Mouse (Mus musculus) erythroid progenitor cell, adult 5-6 weeks (primary cell): ENCODE data around the gene Kndc1. TPM values are rescaled to one million over a fixed set of nuclear protein-coding genes. Genes with fewer than 3 reads are reported as not detected.

ENCODE experiments used
- ATAC-seq: replicated peaks from 2 replicates; pipeline ENCODE4 v1.8.0; 2016; ENCODE audit warnings: moderate number of reproducible peaks, mild to moderate bottlenecking, moderate TSS enrichment, inconsistent platforms; ENCODE audit not compliant: poor library complexity, low FRiP score, severe bottlenecking
- total RNA-seq, 2 experiments: library from RNA; stranded (forward) in 1 of 2; stranded (reverse) in 1 of 2; fragments of 150-400 nt in 1 of 2; fragments of 186-747, 209-891 nt in 1 of 2; gene quantifications; 2 replicates each; pipeline versions ENCODE4 v1.2.3 to v1.2.4; 2015 to 2017; ENCODE audit warnings: low replicate concordance in 2 of 2

Gene Kndc1
- total RNA-seq, 2 experiments from 2014 or later: not detected

DNA sequence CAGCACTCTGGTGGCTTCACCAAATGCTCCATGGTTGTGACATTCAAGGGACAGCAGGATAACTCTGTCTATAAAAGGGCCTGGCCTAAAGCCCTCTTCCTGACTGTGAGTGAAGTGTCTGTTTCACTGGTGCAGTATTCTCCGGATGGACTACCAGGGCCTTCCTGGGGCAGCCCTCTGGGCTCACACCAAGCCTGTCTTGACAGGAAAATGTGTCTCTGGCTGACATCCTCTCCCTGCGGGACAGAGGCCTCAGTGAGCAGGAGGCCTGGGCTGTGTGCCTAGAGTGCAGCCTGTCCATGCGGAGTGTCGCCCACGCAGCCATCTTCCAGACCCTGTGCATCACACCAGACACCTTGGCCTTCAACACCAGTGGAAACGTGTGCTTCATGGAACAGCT is 6.4 kb downstream of the Kndc1 start:
- no peak for ATAC-seq

DNA sequence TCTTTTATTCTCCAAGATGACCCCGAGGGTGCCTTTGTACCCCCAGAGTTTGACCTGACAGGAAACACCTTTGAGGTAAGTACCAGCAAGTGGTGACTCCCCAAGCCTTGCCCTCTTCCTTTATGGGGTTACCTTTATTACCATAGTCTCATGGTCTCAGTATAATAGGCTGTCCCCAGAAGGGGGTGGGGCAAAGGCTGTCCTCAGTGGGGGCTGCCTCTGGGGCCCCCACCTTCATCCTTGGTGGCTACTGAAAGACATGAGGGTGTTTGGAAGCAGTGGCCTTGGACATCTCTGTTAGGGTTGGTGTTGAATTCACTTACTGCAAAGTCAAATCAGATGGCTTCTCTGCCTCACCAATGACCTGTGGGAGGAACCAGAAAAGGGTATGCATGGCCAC is 7.5 kb downstream of the Kndc1 start:
- ATAC-seq: no peak

DNA sequence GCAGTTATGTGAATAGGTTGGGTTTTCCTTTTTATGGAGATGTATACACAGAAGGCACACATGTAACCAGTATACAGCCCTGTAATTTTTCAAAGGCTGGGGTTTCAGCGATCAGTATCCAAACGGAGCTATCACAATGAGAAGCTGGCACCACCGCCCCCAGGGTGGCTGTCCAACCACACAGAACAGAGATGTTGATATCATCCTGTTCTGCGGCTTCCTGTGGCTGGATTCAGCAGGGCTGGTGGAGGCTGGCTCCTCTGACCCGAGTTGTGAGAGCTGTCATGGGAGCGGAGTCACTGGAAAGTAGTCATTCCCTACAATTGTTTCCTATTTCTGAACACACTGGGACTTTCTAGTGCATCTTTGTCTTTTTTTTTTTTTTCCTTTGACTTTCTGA is 10.8 kb downstream of the Kndc1 start:
- ATAC-seq: no peak

DNA sequence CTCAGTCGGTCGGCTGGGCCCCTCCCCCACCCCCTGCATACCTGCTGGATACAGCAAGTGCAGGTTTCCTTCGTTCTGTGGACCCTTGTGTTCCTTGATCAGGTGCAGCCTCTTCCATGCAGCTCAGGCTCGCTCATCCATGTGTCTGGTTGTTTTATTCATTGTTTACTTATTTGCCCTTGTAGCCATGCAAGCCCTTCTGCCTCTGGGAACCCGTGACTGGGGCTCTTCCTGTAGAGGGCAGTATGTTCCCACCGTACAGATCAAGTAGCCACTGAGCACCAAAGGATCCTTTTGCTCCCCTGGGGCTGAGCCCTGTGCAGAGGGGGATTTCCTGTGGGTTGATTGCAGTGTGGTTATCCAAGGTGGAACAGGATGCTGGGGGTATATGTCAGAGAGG is 11.2 kb downstream of the Kndc1 start:
- no peak for ATAC-seq

DNA sequence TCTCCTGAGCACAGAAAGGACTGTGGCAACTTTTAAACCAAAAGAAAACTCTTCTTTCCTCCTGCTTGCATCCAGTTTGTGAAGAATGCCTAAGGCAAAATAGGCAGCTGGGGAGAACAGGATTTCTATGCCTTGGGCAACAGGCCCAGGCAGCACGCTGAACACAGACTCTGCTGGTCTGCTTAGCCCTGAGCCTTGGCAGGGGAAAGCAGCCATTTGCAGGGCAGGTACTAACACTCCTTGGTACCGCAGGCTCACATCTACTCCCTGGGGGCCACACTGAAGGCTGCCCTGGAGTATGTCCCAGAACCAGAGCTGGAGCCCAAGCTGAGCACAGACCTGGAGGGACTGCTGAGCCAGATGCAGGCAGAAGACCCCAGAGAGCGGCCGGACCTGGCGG is 13.7 kb downstream of the Kndc1 start:
- ATAC-seq: no peak

DNA sequence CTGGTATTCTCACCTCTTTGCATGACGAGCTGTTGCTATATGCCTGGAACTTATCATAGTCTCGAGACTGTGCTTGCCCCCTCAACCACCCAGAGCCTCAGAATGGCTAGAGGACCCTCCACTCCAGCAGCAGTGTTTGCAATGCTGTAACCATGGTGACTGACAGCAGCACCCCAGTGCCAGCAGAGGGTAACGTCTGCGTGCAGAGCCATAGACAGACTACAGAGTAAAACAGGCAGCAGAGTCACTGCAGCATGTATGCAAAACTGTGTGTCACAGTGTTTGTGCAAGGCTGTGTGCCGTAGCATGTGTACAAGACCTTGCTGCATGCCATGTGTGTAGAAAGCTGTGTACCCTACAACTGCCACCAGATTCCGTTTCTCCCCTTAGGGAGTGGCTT is 15.0 kb downstream of the Kndc1 start:
- no peak for ATAC-seq

DNA sequence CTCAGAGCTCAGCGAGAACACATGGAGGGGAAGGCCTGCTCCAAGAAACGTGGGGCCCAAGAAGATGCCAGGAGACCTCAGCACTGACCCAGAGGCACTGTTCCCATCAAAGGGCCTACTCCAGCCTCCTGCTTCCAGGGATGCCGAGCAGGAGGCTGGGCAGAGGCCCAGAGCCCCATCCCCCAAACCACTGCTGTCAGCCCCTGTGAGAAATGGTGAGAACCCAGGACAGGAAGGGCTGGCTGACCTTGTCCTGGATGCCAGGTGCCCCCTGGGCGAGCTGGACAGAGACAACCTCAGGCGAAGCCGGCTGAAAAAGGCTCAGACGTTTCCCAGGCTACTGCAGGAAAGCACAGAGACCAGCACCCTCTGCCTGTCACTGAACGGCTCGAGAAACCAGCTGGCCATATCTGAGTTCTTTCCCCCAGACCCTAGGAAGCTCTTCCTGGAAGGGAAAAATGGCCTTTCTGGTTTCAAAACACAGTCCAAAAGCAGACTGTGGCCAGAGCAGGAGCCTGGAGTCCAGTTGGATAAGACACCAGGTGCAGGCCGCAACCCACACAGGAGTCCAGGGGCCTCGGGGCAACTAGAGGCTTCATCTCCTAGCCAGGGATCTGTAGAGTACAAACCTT is 15.8 kb downstream of the Kndc1 start:
- ATAC-seq: no peak

DNA sequence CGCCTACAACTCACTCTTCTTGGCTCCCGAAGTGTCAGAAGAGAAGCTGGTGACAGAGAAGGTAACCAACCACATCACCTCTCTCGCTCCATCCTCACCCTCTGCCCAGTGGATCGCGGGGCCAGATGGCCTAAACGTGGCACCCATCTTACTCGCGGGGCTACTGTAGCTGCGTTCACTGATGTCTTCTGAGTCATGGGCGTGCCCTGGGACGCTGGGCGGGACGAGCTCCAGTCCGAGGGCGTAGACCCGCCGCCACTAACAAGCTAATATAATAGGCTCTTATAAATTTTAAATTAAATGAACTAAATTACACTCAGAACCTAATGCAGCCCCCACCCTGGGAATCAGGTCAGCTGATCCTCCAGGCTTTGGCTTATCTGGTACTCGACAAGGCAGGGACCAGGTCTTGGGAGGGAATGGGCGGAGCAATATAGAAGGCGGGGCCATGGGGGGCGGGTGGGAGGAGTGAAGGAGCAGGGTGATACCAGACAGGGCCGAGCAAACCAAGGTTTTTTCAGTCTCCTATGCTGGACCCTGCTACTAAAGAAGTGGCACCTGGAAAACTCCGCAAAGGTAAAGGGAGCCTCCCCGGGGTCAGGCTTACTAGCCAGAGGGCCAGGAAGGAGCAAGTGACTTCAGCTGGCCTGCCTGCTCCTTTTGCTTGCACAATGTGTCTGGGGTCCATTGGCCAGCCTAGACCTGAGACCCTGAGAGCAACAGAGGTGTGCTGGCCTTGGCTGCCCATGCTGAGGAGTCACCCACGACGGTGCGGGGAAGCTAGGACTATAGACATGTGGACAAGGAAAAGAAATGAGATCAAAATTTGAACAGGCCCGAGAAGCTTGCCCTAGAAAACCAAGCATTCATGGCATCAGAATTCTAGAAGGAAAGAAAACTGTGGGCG is 19.9 kb downstream of the Kndc1 start:
- no peak for ATAC-seq

DNA sequence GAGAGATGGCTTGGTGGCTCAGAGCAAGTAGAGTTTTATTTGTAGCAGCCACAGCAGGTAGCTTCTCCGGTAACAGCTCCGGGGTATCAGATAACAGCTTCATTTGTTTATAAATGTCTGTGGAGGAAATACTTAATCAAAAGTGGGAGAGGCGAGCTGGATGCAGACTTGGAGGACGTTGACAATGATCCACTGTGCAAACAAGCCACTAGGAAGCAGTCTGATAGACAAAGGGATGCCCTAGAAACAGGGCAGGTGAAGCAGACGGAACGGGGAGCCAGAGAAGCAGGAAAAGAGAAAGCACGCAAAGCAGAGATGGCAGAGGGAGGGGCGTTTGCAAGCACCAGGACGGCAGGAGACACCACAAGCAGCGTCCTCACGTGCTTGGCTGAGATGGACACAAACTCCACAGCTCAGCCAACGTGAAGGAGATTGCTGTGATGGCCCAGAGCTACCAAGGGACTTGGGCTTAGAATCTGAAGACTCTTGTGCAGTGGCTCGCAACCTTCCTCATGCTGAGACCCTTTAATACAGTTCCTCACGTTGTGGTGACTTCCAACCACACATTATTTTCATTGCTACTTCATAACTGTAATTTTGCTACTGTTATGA is 21.3 kb downstream of the Kndc1 start:
- no peak for ATAC-seq

DNA sequence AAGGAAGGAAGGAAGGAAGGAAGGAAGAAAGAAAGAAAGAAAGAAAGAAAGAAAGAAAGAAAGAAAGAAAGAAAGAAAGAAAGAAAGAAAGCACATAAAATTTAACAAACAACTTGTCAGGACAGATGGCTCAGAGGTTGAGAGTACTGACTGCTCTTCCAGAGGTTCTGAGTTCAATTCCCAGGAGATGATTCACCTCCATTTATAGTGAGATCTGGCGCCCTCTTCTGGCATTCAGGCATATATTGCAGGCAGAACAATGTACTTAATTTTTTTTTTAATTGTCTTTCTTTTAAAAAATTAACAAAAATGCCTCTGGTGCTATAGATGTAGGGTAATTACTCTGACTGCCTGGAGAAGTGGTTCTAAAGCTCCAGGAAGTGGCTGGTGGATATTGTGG is 21.8 kb downstream of the Kndc1 start:
- no peak for ATAC-seq

DNA sequence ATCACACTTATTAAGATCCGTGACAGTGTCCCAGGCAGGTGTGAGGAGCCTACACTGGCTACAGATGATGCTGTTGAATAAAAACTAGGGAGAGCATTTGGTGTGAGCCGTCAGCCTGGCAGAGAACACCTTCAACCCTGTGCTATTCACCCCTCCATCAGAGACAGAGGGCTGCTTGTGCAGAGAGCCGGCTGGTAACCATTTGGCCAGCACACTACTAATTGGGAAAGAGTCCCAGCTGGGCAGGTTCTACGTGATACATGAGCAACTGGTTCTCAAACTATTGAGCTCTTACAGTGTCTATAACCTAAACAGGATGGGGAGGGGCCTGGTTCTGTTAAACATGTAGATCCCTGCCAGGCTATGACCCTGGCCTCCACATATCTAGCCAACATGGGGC is 23.8 kb downstream of the Kndc1 start:
- ATAC-seq: no peak

DNA sequence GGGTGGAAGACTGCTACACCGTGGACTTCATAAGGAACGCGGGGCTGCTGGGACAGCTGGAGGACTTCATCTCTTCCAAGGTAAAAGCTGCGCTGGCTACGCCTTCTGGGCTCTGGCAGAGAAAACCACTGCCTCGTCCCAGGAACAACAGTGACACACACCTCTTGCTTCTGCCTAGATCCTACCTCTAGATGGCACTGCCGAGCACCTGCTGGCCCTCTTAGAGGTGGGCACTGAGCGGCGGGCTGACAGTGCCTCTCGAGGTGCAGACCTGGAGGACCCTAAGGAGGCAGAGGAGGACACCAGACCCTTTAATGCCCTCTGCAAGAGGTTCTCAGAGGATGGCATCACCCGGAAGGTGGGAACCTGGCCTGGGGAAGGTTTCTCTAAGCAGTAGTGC is 36.2 kb downstream of the Kndc1 start:
- ATAC-seq: no peak

DNA sequence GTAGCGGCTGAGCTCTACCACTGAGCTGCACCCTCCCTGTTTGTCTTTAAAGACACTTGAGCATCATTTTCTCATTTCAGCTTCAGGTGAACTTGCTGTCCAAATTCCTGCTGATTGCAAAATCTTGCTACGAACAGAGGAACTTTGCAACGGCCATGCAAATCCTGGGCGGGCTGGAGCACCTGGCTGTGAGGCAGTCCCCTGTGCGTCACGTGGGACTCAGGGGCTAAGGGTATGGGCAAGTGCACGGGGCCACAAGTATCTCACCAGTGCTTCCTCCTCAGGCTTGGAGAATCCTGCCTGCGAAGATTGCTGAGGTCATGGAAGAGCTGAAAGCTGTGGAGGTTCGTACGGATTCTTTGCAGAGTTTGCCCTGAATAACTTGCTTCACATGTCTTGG is 42.2 kb downstream of the Kndc1 start:
- ATAC-seq: no peak

DNA sequence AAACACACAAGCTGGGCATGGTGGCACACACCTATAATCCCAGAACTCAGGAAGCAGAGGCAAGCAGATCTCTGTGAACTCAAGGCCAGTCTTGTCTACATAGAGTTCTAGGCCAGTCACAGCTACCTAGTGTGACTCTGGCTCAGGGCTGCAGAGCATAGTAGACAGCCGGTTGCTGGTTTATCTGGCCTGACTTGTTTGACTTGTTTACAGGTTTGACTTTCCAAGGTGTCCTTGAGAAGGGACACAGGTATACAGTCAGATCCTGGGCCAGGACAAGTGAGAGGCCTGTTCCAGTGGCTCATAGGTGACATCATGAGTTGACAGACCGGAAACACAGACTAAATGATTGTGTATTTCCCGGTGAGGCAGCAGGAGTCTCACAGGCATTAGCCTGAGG is 42.6 kb downstream of the Kndc1 start:
- no peak for ATAC-seq

DNA sequence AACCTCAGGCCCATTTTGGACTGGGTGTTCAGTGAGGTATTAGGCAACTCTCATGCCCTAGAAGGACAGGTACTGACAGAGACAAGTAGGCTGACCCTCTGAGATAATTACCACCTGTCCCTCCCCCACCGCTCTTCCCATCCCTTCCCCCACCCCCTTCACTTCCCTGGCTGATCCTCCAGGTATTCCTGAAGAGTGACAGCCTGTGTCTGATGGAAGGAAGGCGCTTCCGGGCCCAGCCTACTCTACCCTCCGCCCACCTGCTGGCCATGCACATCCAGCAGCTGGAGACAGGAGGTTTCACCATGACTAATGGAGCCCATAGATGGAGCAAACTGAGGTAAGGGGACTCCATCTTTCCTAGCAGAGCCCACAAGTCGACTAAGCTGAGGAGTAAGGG is 43.3 kb downstream of the Kndc1 start:
- ATAC-seq: no peak

DNA sequence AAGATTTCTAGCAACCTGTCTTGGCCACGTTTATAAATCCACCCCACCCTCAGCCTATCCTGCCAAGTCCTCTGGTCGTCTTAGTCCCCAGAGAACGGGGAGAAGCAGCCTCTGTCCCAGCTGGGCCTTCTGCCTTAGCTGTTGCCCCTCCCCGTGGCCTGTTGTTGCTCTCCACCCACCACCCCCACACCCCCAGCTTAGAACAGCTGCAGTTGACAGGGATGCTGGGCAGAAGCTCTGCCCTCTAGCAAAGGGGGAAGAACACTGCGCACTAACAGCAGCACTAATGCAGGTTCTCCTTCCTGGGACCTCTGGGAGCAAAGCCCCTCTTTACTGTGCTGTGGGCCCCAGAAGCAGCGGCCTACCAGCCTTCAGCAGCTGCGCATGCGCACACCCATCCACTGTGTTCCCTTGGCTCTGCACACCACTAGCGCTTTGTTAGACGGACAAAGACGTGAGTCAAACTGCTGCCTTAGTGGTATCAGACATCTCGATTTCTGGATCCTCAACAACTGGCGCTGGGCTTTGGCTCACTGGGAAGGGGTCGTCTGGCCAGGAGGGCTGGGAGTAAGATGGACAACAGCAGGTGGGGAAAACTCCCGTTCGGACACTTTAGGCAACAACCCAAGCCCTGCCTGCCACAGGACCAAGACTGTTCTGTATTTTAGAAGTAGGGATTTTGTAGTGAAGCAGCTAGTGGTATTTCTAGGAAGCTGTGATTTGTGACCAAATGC is 46.1 kb downstream of the Kndc1 start:
- no peak for ATAC-seq

DNA sequence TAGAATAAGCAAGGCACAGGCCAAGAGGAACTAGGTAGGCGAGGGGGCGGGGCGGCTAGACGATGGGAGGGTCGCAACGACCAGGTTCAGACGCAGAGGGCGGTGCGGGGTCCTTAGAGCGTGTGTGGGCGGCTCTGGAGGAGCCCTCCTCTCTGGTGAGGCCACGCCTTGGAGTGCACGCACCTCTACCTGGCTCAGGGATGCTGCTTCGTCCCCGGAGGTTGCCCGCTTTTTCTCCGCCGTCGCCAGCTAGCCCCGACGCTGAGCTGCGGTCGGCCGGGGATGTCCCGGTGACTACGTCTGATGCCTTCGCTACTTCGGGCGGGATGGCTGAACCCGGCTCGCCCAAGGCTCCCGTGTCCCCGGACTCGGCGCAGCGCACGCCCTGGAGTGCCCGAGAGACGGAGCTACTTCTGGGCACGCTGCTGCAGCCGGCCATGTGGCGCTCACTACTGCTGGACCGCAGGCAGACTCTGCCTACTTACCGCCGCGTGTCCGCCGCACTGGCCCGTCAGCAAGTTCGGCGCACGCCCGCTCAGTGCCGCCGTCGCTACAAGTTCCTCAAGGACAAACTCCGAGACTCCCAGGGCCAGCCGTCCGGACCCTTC is 49.3 kb downstream of the Kndc1 start, which contains the start of gene Utf1:
Gene Utf1 (plus strand): TSS at position 116 of the 608 bp plus-strand sequence.
- ATAC-seq: no peak

DNA sequence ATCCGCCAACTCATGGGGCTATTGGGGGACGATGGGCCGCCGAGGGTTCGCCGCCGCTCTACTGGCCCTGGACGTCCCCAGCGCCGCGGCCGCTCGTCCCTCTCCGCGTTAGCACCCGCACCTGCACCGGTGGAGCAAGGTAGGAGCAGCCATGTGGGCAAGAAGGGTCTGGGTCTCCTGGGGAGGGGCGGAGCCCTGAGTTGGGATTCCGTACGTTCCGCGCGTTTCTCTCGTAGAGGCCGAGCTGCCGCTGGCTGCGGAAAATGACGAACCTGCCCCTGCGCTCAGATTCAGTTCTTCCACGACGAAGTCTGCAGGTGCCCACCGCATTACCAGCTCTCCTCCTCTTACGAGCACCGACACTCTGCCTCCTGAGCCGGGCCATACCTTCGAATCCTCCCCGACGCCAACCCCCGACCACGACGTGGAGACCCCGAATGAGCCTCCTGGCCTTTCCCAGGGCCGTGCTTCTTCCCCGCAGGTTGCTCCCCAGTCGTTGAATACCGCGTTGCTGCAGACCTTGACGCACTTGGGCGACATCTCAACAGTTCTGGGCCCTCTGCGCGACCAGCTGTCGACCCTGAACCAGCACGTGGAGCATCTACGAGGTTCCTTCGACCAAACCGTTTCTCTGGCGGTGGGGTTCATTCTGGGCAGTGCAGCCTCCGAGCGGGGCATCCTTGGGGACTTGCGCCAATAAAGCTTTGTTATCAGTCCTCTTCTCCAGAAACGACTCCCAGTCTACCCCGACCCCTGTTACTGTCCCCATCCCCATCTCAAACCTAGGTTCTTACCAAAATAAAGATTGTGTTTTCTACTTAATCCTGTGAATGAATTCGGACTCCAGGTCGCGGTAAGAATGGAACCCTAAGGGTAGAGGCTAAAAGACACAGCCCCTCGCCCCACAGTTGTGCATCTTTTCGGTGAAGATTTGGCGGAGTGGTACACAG is 50.1 kb downstream of the Kndc1 start:
- ATAC-seq: no peak

DNA sequence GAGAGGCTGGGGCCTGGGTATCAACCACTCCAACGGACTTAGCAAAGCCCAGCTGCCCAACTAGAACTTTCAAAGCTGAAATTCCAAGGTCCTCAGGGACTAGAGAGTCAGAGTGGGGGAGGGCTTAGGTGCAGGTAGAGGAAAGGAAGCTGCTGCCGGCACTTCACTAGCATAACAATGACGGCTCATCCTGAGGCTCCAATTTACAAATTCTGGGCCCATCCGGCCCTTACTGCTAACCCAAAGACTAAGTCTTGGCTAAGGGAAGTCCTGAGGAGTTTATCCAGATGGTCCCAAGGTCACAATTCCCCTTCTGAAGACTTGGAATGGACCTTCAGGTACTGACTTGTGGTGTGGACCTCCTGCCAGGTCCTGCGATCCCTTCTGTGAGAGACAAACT is 51.0 kb downstream of the Kndc1 start:
- ATAC-seq: no peak
